Mouse (Mus musculus) stomach, embryonic 15.5 days (tissue): Measurements from ENCODE around the gene Dhodh. TPM values are rescaled to one million over a fixed set of nuclear protein-coding genes. Genes with fewer than 3 reads are reported as not detected.
A peak's percentile ranks its signal among the peaks of the same experiment; 100 is the strongest.

Experiments used
- ATAC-seq: fragments of 200-750 bp; cut with Nextera tagmentation; 2 replicates; pipeline ENCODE4 v1.8.0; 2017; ENCODE audit warnings: low read depth, moderate number of reproducible peaks, moderate TSS enrichment; ENCODE audit not compliant: insufficient read depth, low FRiP score
- H3K27ac ChIP-seq: fragments of 300-500 bp; sonication (generic); 2 replicates; pipeline ENCODE4 v1.5.1; 2015; ENCODE audit warnings: mild to moderate bottlenecking, inconsistent platforms
- H3K27me3 ChIP-seq: fragments of 300-500 bp; sonication (generic); replicated peaks from 2 replicates; pipeline ENCODE4 v1.6.1; 2015; ENCODE audit warnings: inconsistent platforms
- H3K36me3 ChIP-seq: fragments of 300-500 bp; sonication (generic); 2 replicates; pipeline ENCODE4 v1.6.1; 2015; ENCODE audit warnings: inconsistent platforms
- H3K4me1 ChIP-seq: fragments of 300-500 bp; sonication (generic); 2 replicates; pipeline ENCODE4 v1.6.1; 2015; ENCODE audit warnings: inconsistent platforms
- H3K4me2 ChIP-seq: fragments of 300-500 bp; sonication (generic); 2 replicates; pipeline ENCODE4 v1.6.1; 2015; ENCODE audit warnings: mild to moderate bottlenecking, inconsistent platforms
- H3K4me3 ChIP-seq: fragments of 300-500 bp; sonication (generic); replicated peaks from 2 replicates; pipeline ENCODE4 v1.5.1; 2015; ENCODE audit warnings: inconsistent platforms
- H3K9ac ChIP-seq: fragments of 300-500 bp; sonication (generic); 2 replicates; pipeline ENCODE4 v1.6.1; 2015; ENCODE audit warnings: inconsistent platforms
- H3K9me3 ChIP-seq: fragments of 300-500 bp; sonication (generic); 2 replicates; pipeline ENCODE4 v1.6.1; 2016; ENCODE audit warnings: inconsistent platforms
- WGBS: fragments of 180-500 bp; shearing (Covaris S2); methylation state at CpG from one replicate; pipeline ENCODE4 v1.1.7; 2015; 5-methylcytosine and 5-hydroxymethylcytosine counted together
- polyA plus RNA-seq: library from polyadenylated mRNA; unstranded; fragments of >200 nt; fragmentation: Nextera tagmentation; extraction: Ambion mirVana; gene quantifications from 2 replicates; pipeline ENCODE4 v1.2.1, GENCODE M21; 2015

Gene Dhodh
- polyA plus RNA-seq, 1 experiment from 2014 or later, result 41.1 TPM

GRCm38 (mm10) chr8:109614243-109615210 is 6.1 kb upstream of the Dhodh start, which contains the start of gene Pkd1l3:
TSS of gene Pkd1l3 (plus strand) at chr8:109614517.
- H3K4me3 ChIP-seq, result no peak within 1 kb of the TSS

GRCm38 (mm10) chr8:109609153-109609502 is 655 bp upstream of the Dhodh start:
- Histone ChIP-seq H3K27ac (peak overlapping the region; percentile 98), H3K4me1 (peaks cover 9% of the 10 kb centered on the region), H3K9me3 (no peaks in the 10 kb centered on the region), H3K4me3 (peak overlapping the region; percentile 71), H3K27me3 (no peaks in the 10 kb centered on the region), H3K9ac (no peak overlapping the region), H3K36me3 (no peaks in the 10 kb centered on the region), H3K4me2 (peak overlapping the region; percentile 87)
- 12% methylated on average over 5 of the region's 5 CpGs for WGBS
- ATAC-seq, result no peak

More at GRCm38 (mm10) chr8:109614243-109615210, 6.1 kb upstream of the Dhodh start, which contains the start of gene Pkd1l3:
- H3K4me2 ChIP-seq, result peak within 1 kb of the TSS; percentile 2
- H3K9ac ChIP-seq, result no peak within 1 kb of the TSS
- no peak within 1 kb of the TSS for H3K27ac ChIP-seq
- no peaks in the 10 kb centered on the region for H3K9me3 ChIP-seq
- ATAC-seq, result no peak
- 50% methylated on average over 27 of the region's 27 CpGs for WGBS
- no peaks in the 10 kb centered on the region for H3K27me3 ChIP-seq
- H3K36me3 ChIP-seq, result no peaks in the 10 kb centered on the region
- no peaks in the 10 kb centered on the region for H3K4me1 ChIP-seq

- H3K27me3 ChIP-seq, result no peaks in the 10 kb centered on the region
- H3K4me2 ChIP-seq, result peak overlapping the region; percentile 87
- H3K27ac ChIP-seq, result 0 out of 2 replicates have a peak overlapping the region, but pooled peaks have one; percentile 98
- no peak for ATAC-seq
- WGBS, result 11% methylated on average over 12 of the region's 12 CpGs
- H3K4me1 ChIP-seq, result peaks cover 9% of the 10 kb centered on the region
- 0 out of 2 replicates have a peak, but pooled peaks cover 5% of the 10 kb centered on the region for H3K36me3 ChIP-seq
- no peaks in the 10 kb centered on the region for H3K9me3 ChIP-seq
- peak overlapping the region; percentile 71 for H3K4me3 ChIP-seq
- peak overlapping the region; percentile 19; the same call in 1 of the 2 replicates for H3K9ac ChIP-seq
Observed at GRCm38 (mm10) chr8:109607650-109608049, 823 bp downstream of the Dhodh start.

GRCm38 (mm10) chr8:109606725-109607124 is 1.7 kb downstream of the Dhodh start:
- Histone ChIP-seq H3K9ac (no peak overlapping the region), H3K36me3 (0 out of 2 replicates have a peak, but pooled peaks cover 5% of the 10 kb centered on the region), H3K4me3 (no peak overlapping the region), H3K4me1 (peaks cover 9% of the 10 kb centered on the region), H3K9me3 (no peaks in the 10 kb centered on the region), H3K27ac (no peak overlapping the region), H3K27me3 (no peaks in the 10 kb centered on the region), H3K4me2 (no peak overlapping the region)
- WGBS, result 73% methylated on average over 2 of the region's 2 CpGs
- ATAC-seq, result no peak

DNA sequence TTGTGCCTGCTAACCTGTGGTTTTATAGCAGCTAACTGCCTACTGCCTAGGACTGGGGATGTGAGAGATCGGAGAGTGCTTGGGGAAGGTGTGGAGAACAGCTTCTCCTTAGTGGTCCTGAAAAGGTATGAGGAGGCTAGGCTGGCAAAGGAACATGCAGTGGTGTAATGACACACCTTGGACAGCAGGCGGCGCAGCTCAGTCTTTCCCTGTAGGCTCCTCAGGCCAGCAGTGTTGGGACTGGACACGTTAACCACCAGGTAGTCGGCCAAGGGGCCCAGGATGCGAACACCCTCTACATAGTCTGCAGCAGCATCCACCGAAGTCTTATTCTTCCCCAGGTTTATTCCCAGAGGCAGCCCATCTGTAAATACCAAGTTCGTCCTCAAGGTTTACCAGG is 12.6 kb downstream of the Dhodh start:
- Histone ChIP-seq H3K27me3 (no peaks in the 10 kb centered on the region), H3K4me1 (no peaks in the 10 kb centered on the region), H3K9ac (no peak overlapping the region), H3K36me3 (peaks cover 11% of the 10 kb centered on the region; the same call in 1 of the 2 replicates), H3K4me2 (no peak overlapping the region), H3K4me3 (no peak overlapping the region), H3K27ac (no peak overlapping the region), H3K9me3 (no peaks in the 10 kb centered on the region)
- ATAC-seq, result no peak
- WGBS, result 48% methylated on average over 8 of the region's 8 CpGs

- H3K9me3 ChIP-seq, result no peaks in the 10 kb centered on the region
- H3K4me2 ChIP-seq, result no peak overlapping the region
- no peaks in the 10 kb centered on the region for H3K27me3 ChIP-seq
- no peak overlapping the region for H3K4me3 ChIP-seq
- H3K36me3 ChIP-seq, result peaks cover 8% of the 10 kb centered on the region; the same call in 1 of the 2 replicates
- WGBS, result 58% methylated on average over 6 of the region's 6 CpGs
- no peaks in the 10 kb centered on the region for H3K4me1 ChIP-seq
- ATAC-seq, result no peak
- no peak overlapping the region for H3K9ac ChIP-seq
- no peak overlapping the region for H3K27ac ChIP-seq
Observed at GRCm38 (mm10) chr8:109593117-109593788, 15.2 kb downstream of the Dhodh start.

- H3K36me3 ChIP-seq, result peaks cover 8% of the 10 kb centered on the region; the same call in 1 of the 2 replicates
- 80% methylated on average over 5 of the region's 5 CpGs for WGBS
- ATAC-seq, result no peak
Observed at GRCm38 (mm10) chr8:109592164-109592563, 16.3 kb downstream of the Dhodh start.

DNA sequence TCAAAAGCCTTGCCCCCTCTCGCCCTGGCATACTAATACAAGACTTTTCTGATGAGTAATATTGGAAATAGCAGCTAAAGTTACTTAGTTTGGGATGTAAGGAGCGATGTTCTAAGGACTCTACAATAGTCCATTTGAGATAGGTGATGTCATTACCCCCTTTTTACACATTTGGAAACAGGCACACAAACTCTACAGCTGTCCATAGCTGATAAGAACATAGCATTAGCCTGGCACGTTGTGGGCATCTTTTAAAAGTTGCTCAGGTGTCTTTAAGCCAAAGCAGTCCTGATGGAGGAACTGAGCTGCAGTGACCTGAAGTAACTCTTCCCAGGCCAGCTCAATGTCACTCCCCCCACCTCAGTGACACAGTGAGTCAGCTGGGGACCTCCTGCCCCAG is 17.1 kb downstream of the Dhodh start:
- H3K27me3 ChIP-seq, result no peaks in the 10 kb centered on the region
- H3K9me3 ChIP-seq, result no peaks in the 10 kb centered on the region
- ATAC-seq, result no peak
- 84% methylated on average over 3 of the region's 3 CpGs for WGBS
- H3K4me1 ChIP-seq, result 0 out of 2 replicates have a peak, but pooled peaks cover 5% of the 10 kb centered on the region
- H3K4me3 ChIP-seq, result no peak overlapping the region
- H3K4me2 ChIP-seq, result no peak overlapping the region
- no peak overlapping the region for H3K9ac ChIP-seq
- H3K27ac ChIP-seq, result no peak overlapping the region
- peaks cover 8% of the 10 kb centered on the region; the same call in 1 of the 2 replicates for H3K36me3 ChIP-seq

More at GRCm38 (mm10) chr8:109592164-109592563, 16.3 kb downstream of the Dhodh start:
- no peaks in the 10 kb centered on the region for H3K27me3 ChIP-seq
- no peaks in the 10 kb centered on the region for H3K9me3 ChIP-seq
- H3K4me3 ChIP-seq, result no peak overlapping the region
- 0 out of 2 replicates have a peak, but pooled peaks cover 2% of the 10 kb centered on the region for H3K4me1 ChIP-seq
- no peak overlapping the region for H3K4me2 ChIP-seq
- no peak overlapping the region for H3K27ac ChIP-seq
- H3K9ac ChIP-seq, result no peak overlapping the region

GRCm38 (mm10) chr8:109590901-109591300 is 17.6 kb downstream of the Dhodh start:
- H3K27me3 ChIP-seq, result no peaks in the 10 kb centered on the region
- WGBS, result 84% methylated on average over 9 of the region's 9 CpGs
- H3K4me3 ChIP-seq, result no peak overlapping the region
- H3K27ac ChIP-seq, result no peak overlapping the region
- no peak for ATAC-seq
- H3K4me2 ChIP-seq, result no peak overlapping the region
- no peaks in the 10 kb centered on the region for H3K9me3 ChIP-seq
- H3K4me1 ChIP-seq, result 0 out of 2 replicates have a peak, but pooled peaks cover 5% of the 10 kb centered on the region
- no peak overlapping the region for H3K9ac ChIP-seq
- peaks cover 8% of the 10 kb centered on the region; the same call in 1 of the 2 replicates for H3K36me3 ChIP-seq

DNA sequence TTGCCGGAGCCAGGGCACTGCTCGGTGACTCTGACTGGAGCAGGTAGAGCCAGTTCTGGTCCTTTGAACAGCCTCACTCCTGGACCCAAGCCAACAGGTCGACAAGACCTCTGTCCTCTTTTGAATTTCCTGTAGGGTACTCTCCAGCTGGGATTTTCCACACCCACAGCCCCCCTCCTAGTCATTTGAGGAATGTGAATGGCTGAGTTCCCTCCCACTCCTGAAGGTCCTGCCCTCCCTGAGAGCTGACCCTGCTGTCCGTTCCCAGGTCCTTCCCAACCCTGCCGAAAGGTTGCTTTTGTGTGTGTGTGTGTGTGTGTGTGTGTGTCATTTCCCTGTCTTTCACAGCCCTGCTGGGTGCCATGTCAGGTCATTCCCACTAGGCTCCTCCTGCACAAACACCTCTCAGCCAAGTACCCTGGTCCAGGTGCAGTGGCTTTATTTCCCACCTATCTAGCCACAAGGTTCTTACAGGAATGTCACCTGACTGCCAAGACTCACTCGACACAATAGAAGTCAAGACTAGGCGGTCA is 21.4 kb downstream of the Dhodh start:
- peak; percentile 84 for ATAC-seq
- H3K9ac ChIP-seq, result no peak overlapping the region
- H3K36me3 ChIP-seq, result no peaks in the 10 kb centered on the region
- no peak overlapping the region for H3K4me3 ChIP-seq
- WGBS, result 43% methylated on average over 7 of the region's 7 CpGs
- H3K4me2 ChIP-seq, result no peak overlapping the region
- 0 out of 2 replicates have a peak, but pooled peaks cover 5% of the 10 kb centered on the region for H3K4me1 ChIP-seq
- no peaks in the 10 kb centered on the region for H3K9me3 ChIP-seq
- H3K27me3 ChIP-seq, result no peaks in the 10 kb centered on the region
- no peak overlapping the region for H3K27ac ChIP-seq

DNA sequence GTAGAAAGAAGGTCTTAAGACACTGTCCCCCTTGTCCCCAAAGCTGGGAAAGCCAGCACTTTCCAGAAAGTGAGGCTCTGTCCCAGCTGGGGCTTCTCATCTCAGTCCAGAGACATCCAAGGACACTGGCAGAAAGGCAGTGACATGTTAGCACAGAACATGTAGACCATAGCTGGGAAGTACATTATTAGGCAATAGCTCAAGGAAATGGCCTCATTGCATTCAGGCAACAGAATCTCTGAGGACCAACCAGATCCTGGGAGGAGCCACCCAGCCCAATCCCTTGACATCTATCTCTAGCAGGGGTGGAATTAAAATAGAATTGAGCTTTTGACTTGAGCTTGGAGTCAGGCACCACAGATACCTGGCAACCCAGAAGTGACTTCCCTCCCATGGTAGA is 22.8 kb downstream of the Dhodh start:
- H3K27ac ChIP-seq, result no peak overlapping the region
- no peak overlapping the region for H3K4me3 ChIP-seq
- no peaks in the 10 kb centered on the region for H3K36me3 ChIP-seq
- no peaks in the 10 kb centered on the region for H3K9me3 ChIP-seq
- ATAC-seq, result no peak
- H3K27me3 ChIP-seq, result no peaks in the 10 kb centered on the region
- H3K9ac ChIP-seq, result no peak overlapping the region
- 0 out of 2 replicates have a peak, but pooled peaks cover 5% of the 10 kb centered on the region for H3K4me1 ChIP-seq
- H3K4me2 ChIP-seq, result no peak overlapping the region
